Mouse (Mus musculus) G1E-ER4 (cell line): ENCODE measurements around the gene Rapgef2. TPM values are rescaled to one million over a fixed set of nuclear protein-coding genes. Genes with fewer than 3 reads are reported as not detected.

Experiments
- GATA1 ChIP-seq: IDR thresholded peaks from one replicate; pipeline ENCODE4 v1.8.0; 2012; ENCODE audit warnings: low read length, inconsistent platforms
- polyA plus RNA-seq: library from polyadenylated mRNA; stranded (reverse); fragments of >175 nt; gene quantifications from 2 replicates; pipeline ENCODE4 v1.2.3, GENCODE M21; 2012

Gene Rapgef2
- polyA plus RNA-seq, 1 experiment: 0.90 TPM

GRCm38 (mm10) chr3:79177136-79177870 lies 109.0 kb downstream of the Rapgef2 start:
- no peak for TF ChIP-seq GATA1

GRCm38 (mm10) chr3:79174168-79174567 lies 112.1 kb downstream of the Rapgef2 start:
- no peak for TF ChIP-seq GATA1

- no peak for TF ChIP-seq GATA1
Measured at GRCm38 (mm10) chr3:79173291-79173690, 113.0 kb downstream of the Rapgef2 start.

GRCm38 (mm10) chr3:79168168-79168827 lies 118.0 kb downstream of the Rapgef2 start:
- TF ChIP-seq GATA1: no peak

- TF ChIP-seq GATA1: no peak
Measured at GRCm38 (mm10) chr3:79167586-79167985, 118.7 kb downstream of the Rapgef2 start.

GRCm38 (mm10) chr3:79161834-79162401 lies 124.4 kb downstream of the Rapgef2 start:
- no peak for TF ChIP-seq GATA1

GRCm38 (mm10) chr3:79161093-79161723 lies 125.1 kb downstream of the Rapgef2 start:
- TF ChIP-seq GATA1: no peak

- TF ChIP-seq GATA1: no peak
Measured at GRCm38 (mm10) chr3:79158254-79158653, 128.1 kb downstream of the Rapgef2 start.

GRCm38 (mm10) chr3:79153039-79153487 lies 133.3 kb downstream of the Rapgef2 start:
- no peak for TF ChIP-seq GATA1

GRCm38 (mm10) chr3:79145407-79146055 lies 140.8 kb downstream of the Rapgef2 start:
- TF ChIP-seq GATA1: no peak

GRCm38 (mm10) chr3:79144672-79145406 lies 141.5 kb downstream of the Rapgef2 start:
- no peak for TF ChIP-seq GATA1

- TF ChIP-seq GATA1: no peak
Measured at GRCm38 (mm10) chr3:79144085-79144484, 142.2 kb downstream of the Rapgef2 start.

GRCm38 (mm10) chr3:79139245-79139644 lies 147.1 kb downstream of the Rapgef2 start:
- TF ChIP-seq GATA1: no peak

- TF ChIP-seq GATA1: no peak
Measured at GRCm38 (mm10) chr3:79138601-79139000, 147.7 kb downstream of the Rapgef2 start.

- no peak for TF ChIP-seq GATA1
Measured at GRCm38 (mm10) chr3:79130991-79131390, 155.3 kb downstream of the Rapgef2 start.
